Comparison of ENCODE assay signal across 10 mouse cellular contexts in the genomic region with DNA sequence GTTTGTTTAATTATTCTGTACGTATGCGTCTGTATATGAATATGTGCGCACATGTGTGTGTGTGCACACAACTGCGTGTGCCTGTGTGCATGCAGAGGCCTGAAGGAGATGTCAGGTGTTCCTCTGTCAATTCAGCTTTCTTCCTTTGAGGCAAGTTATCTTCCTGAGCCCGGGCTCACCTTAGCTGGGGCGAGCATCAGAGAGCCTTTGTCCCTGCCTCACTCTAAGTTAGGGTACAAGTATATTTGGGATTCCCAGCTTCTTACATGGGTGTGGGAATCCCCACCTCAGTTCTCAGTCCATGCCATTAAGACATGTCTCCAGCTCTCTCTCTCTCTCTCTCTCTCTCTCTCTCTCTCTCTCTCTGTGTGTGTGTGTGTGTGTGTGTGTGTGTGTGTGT. TPM values are rescaled to one million over a fixed set of nuclear protein-coding genes. Genes with fewer than 3 reads are reported as not detected.
A peak's percentile ranks its signal among the peaks of the same experiment; 100 is the strongest.
DNase-seq lines count a peak whose midpoint lies in the region; ATAC-seq lines count a peak whose summit lies in the region.
"Had no signal": no experiment of that assay in that cellular context is flagged by ENCODE, and none has a peak within 500 bp of the region (broad histone marks: within the 10 kb centered on the region; RNA-seq: fewer than 3 reads in every experiment).

No protein-coding gene starts in this region.

- peak overlapping the region; percentile 93 for H3K27ac ChIP-seq in kidney, embryonic 14.5 days (ENCODE audit: low read depth, low read length)
- H3K27ac ChIP-seq in embryonic facial prominence, embryonic 12.5 days, result peak overlapping the region; percentile 91
- H3K27ac ChIP-seq in intestine, embryonic 16.5 days (ENCODE audit: low read length), result peak overlapping the region; percentile 86

- no peaks in the 10 kb centered on the region for H3K9me3 ChIP-seq in kidney, embryonic 14.5 days (ENCODE audit: control insufficient read depth, low read length)
- H3K9me3 ChIP-seq in embryonic facial prominence, embryonic 12.5 days, result no peaks in the 10 kb centered on the region
- H3K9me3 ChIP-seq in intestine, embryonic 16.5 days (ENCODE audit: control insufficient read depth, low read length), result no peaks in the 10 kb centered on the region

- no peak for ATAC-seq in kidney, embryonic 14.5 days (ENCODE audit: low FRiP score, low TSS enrichment)
- no peak for ATAC-seq in embryonic facial prominence, embryonic 12.5 days (ENCODE audit: insufficient number of reproducible peaks, insufficient read depth, low FRiP score, low TSS enrichment)
- ATAC-seq in intestine, embryonic 16.5 days, result peak; percentile 16; the same call in 1 of the 2 replicates

- WGBS in kidney, embryonic 14.5 days, result 10% methylated on average over 6 of the region's 6 CpGs
- WGBS in embryonic facial prominence, embryonic 12.5 days, result 8% methylated on average over 6 of the region's 6 CpGs
- 9% methylated on average over 6 of the region's 6 CpGs for WGBS in intestine, embryonic 16.5 days

- no peak for DNase-seq in kidney, postnatal 4 days
- DNase-seq in naive thymus-derived CD4-positive, alpha-beta T cell, adult 2 months (ENCODE audit: low read depth), result peak; percentile 40
- no peak for DNase-seq in urinary bladder, adult 18-20 months (ENCODE audit: low spot score in 2 of 2)
- DNase-seq in kidney, adult 18-20 months, result no peak
- DNase-seq in gastrocnemius, postnatal 14 days, result no peak
- DNase-seq: thymus, postnatal 36 days had no signal

- H3K4me3 ChIP-seq in kidney, embryonic 14.5 days (ENCODE audit: low read length), result peak overlapping the region; percentile 28; the same call in 1 of the 2 replicates
- peak overlapping the region; percentile 26 for H3K4me3 ChIP-seq in embryonic facial prominence, embryonic 12.5 days
- H3K4me3 ChIP-seq in intestine, embryonic 16.5 days (ENCODE audit: low read length), result peak overlapping the region; percentile 38

- H3K4me1 ChIP-seq in kidney, embryonic 14.5 days (ENCODE audit: control insufficient read depth, insufficient read depth, low read length), result peaks cover 21% of the 10 kb centered on the region
- H3K4me1 ChIP-seq in embryonic facial prominence, embryonic 12.5 days, result peaks cover 33% of the 10 kb centered on the region
- peaks cover 19% of the 10 kb centered on the region for H3K4me1 ChIP-seq in intestine, embryonic 16.5 days (ENCODE audit: control insufficient read depth, insufficient read depth, low read length)

- no peaks in the 10 kb centered on the region for H3K27me3 ChIP-seq in kidney, embryonic 14.5 days (ENCODE audit: control insufficient read depth, insufficient read depth, low read length)
- H3K27me3 ChIP-seq in embryonic facial prominence, embryonic 12.5 days, result no peaks in the 10 kb centered on the region
- H3K27me3 ChIP-seq in intestine, embryonic 16.5 days (replicated peaks; ENCODE audit: control insufficient read depth, insufficient read depth, low read length), result no peaks in the 10 kb centered on the region

- intact Hi-C loops in gastrocnemius, postnatal 14 days (cut with DNase I; ENCODE audit: low total_unique reads), result no loop called here

- H3K9ac ChIP-seq in kidney, embryonic 14.5 days (ENCODE audit: low read depth, low read length), result peak overlapping the region; percentile 25; the same call in 1 of the 2 replicates
- peak overlapping the region; percentile 42; the same call in 1 of the 2 replicates for H3K9ac ChIP-seq in embryonic facial prominence, embryonic 12.5 days
- H3K9ac ChIP-seq in intestine, embryonic 16.5 days (ENCODE audit: low read depth, low read length), result no peak overlapping the region; the same call in 1 of the 2 replicates

- no peaks in the 10 kb centered on the region for H3K36me3 ChIP-seq in kidney, embryonic 14.5 days (ENCODE audit: control insufficient read depth, insufficient read depth, low read length)
- H3K36me3 ChIP-seq in embryonic facial prominence, embryonic 12.5 days, result no peaks in the 10 kb centered on the region
- H3K36me3 ChIP-seq in intestine, embryonic 16.5 days (ENCODE audit: control insufficient read depth, insufficient read depth, low read length), result no peaks in the 10 kb centered on the region

- peak overlapping the region; percentile 46 for H3K4me2 ChIP-seq in kidney, embryonic 14.5 days (replicated peaks; ENCODE audit: low read depth, low read length)
- H3K4me2 ChIP-seq in embryonic facial prominence, embryonic 12.5 days (replicated peaks), result peak overlapping the region; percentile 54
- peak overlapping the region; percentile 45 for H3K4me2 ChIP-seq in intestine, embryonic 16.5 days (ENCODE audit: low read depth, low read length)

RNA-seq across cellular contexts. Expression of gene Skor1, which starts 56.2 kb away (rescaled TPM):
- polyA plus RNA-seq in kidney, embryonic 14.5 days (2014; fragmentation: Nextera tagmentation; extraction: Ambion mirVana), result not detected in 2 replicates
- polyA plus RNA-seq in embryonic facial prominence, embryonic 12.5 days (2016; fragmentation: Nextera tagmentation; extraction: Ambion mirVana), result 0.24 and 0.35 TPM in 2 replicates
- not detected in 2 replicates for polyA plus RNA-seq in intestine, embryonic 16.5 days (2015; fragmentation: Nextera tagmentation; extraction: Ambion mirVana)
- total RNA-seq in gastrocnemius, postnatal 14 days (2021), result under 1 TPM in 1 of 2 experiments, not detected in 1; 0.12 TPM
- total RNA-seq: MEL had no signal
